Mouse (Mus musculus) midbrain, embryonic 14.5 days (tissue): ENCODE results near the gene Hoxd11. TPM values are rescaled to one million over a fixed set of nuclear protein-coding genes. Genes with fewer than 3 reads are reported as not detected.

Source experiments
- ATAC-seq: fragments of 200-750 bp; cut with Nextera tagmentation; 2 replicates; pipeline ENCODE4 v1.8.0; 2017; ENCODE audit warnings: moderate number of reproducible peaks, moderate library complexity; ENCODE audit not compliant: low FRiP score, low TSS enrichment
- DNase-seq: peaks from one replicate; pipeline ENCODE4 v3.0.0-alpha.2; 2015
- H3K27ac ChIP-seq: fragments of 300-500 bp; sonication (generic); replicated peaks from 2 replicates; pipeline ENCODE4 v1.5.1; 2014; ENCODE audit warnings: mild to moderate bottlenecking, low read depth, low read length, moderate library complexity
- H3K27me3 ChIP-seq: fragments of 300-500 bp; sonication (generic); 2 replicates; pipeline ENCODE4 v1.6.1; 2014; ENCODE audit warnings: low read length, control low read depth, mixed read lengths; ENCODE audit not compliant: control insufficient read depth, insufficient read depth
- H3K36me3 ChIP-seq: fragments of 300-500 bp; sonication (generic); 2 replicates; pipeline ENCODE4 v1.6.1; 2014; ENCODE audit warnings: low read length, control low read depth; ENCODE audit not compliant: control insufficient read depth, insufficient read depth
- H3K4me1 ChIP-seq: fragments of 300-500 bp; sonication (generic); 2 replicates; pipeline ENCODE4 v1.6.1; 2014; ENCODE audit warnings: mild to moderate bottlenecking, antibody characterized with exemption, low read length, control low read depth; ENCODE audit not compliant: control insufficient read depth, insufficient read depth
- H3K4me2 ChIP-seq: fragments of 300-500 bp; sonication (generic); 2 replicates; pipeline ENCODE4 v1.6.1; 2014; ENCODE audit warnings: mild to moderate bottlenecking, low read length, moderate library complexity
- H3K4me3 ChIP-seq: fragments of 300-500 bp; sonication (generic); replicated peaks from 2 replicates; pipeline ENCODE4 v1.5.1; 2014; ENCODE audit warnings: low read depth, low read length
- H3K9ac ChIP-seq: fragments of 300-500 bp; sonication (generic); replicated peaks from 2 replicates; pipeline ENCODE4 v1.6.1; 2014; ENCODE audit warnings: mild to moderate bottlenecking, low read length, moderate library complexity
- H3K9me3 ChIP-seq: fragments of 300-500 bp; sonication (generic); 2 replicates; pipeline ENCODE4 v1.6.1; 2016; ENCODE audit warnings: low read length, control low read depth, mixed read lengths; ENCODE audit not compliant: control insufficient read depth
- WGBS: fragments of 180-500 bp; shearing (Covaris S2); extraction: QIAGEN DNeasy Blood & Tissue Kit; methylation state at CpG from one replicate; pipeline ENCODE4 v1.1.7; 2014; 5-methylcytosine and 5-hydroxymethylcytosine counted together
- polyA plus RNA-seq: library from polyadenylated mRNA; unstranded; fragments of >200 nt; fragmentation: Nextera tagmentation; extraction: Ambion mirVana; gene quantifications from 2 replicates; pipeline ENCODE4 v1.2.1, GENCODE M21; 2014

The Hoxd11 gene
- polyA plus RNA-seq, 1 experiment from 2014 or later, result not detected

- ATAC-seq, result no peak
Observed at GRCm38 (mm10) chr2:74655420-74655781, 24.0 kb upstream of the Hoxd11 start.

DNA sequence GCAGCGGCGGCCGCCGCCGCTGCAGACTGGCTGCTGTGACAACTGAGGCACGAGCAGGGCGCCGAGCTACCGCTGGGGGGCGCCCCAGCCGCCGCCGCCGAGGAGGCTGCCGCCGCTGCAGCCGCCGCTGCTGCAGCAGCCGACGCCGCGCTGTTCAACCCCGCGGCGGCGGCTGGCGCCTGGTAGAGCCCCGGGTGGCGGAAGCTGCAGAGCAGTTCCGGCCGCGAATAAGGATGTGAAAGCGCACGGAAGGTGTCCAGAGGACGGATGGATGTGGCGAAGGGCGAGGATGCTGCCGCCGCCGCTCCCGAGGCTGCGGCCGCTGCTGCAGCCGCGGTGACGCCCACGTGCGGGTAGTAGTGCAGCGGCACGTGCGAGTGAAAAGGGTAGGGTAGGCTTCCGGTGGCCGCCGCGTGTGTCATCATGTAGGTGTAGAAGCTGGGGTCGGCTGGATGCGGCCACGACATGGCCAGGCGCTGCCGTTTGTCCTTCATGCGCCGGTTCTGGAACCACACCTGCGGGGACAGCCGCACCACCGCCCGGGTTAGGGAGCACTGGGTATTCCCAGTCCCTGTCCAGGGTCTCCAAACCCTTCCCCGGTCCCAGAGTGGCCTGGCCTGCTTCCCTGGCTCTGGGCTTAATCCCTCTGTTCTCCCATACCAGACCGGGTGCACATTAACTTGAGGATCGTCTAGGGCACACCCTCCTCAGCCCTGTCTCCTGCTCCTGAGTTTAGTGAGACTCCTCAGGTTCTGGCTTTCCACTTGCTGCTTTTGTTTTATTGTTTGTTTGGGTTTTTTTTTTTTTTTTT lies 23.3 kb upstream of the Hoxd11 start:
- peak overlapping the region; percentile 39; the same call in 1 of the 2 replicates for H3K9ac ChIP-seq
- ATAC-seq (no peak; the same call in 1 of the 2 replicates), DNase-seq (peak; percentile 74)
- H3K27ac ChIP-seq, result peak overlapping the region; percentile 60
- H3K4me2 ChIP-seq, result peak overlapping the region; percentile 51
- no peaks in the 10 kb centered on the region for H3K36me3 ChIP-seq
- H3K27me3 ChIP-seq, result peaks cover 82% of the 10 kb centered on the region
- H3K4me1 ChIP-seq, result 0 out of 2 replicates have a peak, but pooled peaks cover 3% of the 10 kb centered on the region
- under 1% methylated on average over 68 of the region's 69 CpGs for WGBS
- H3K9me3 ChIP-seq, result no peaks in the 10 kb centered on the region
- H3K4me3 ChIP-seq, result peak overlapping the region; percentile 32

More at GRCm38 (mm10) chr2:74655420-74655781, 24.0 kb upstream of the Hoxd11 start:
- Histone ChIP-seq H3K4me3 (peak overlapping the region; percentile 32), H3K9me3 (no peaks in the 10 kb centered on the region), H3K27me3 (peaks cover 82% of the 10 kb centered on the region), H3K4me1 (0 out of 2 replicates have a peak, but pooled peaks cover 3% of the 10 kb centered on the region), H3K27ac (peak overlapping the region; percentile 60), H3K36me3 (no peaks in the 10 kb centered on the region), H3K4me2 (peak overlapping the region; percentile 51), H3K9ac (peak overlapping the region; percentile 39; the same call in 1 of the 2 replicates)
- peak; percentile 55 for DNase-seq
- WGBS, result 0% methylated on average over 39 of the region's 47 CpGs

GRCm38 (mm10) chr2:74656632-74657021 lies 22.7 kb upstream of the Hoxd11 start:
- Histone ChIP-seq H3K9ac (no peak overlapping the region), H3K36me3 (no peaks in the 10 kb centered on the region)

DNA sequence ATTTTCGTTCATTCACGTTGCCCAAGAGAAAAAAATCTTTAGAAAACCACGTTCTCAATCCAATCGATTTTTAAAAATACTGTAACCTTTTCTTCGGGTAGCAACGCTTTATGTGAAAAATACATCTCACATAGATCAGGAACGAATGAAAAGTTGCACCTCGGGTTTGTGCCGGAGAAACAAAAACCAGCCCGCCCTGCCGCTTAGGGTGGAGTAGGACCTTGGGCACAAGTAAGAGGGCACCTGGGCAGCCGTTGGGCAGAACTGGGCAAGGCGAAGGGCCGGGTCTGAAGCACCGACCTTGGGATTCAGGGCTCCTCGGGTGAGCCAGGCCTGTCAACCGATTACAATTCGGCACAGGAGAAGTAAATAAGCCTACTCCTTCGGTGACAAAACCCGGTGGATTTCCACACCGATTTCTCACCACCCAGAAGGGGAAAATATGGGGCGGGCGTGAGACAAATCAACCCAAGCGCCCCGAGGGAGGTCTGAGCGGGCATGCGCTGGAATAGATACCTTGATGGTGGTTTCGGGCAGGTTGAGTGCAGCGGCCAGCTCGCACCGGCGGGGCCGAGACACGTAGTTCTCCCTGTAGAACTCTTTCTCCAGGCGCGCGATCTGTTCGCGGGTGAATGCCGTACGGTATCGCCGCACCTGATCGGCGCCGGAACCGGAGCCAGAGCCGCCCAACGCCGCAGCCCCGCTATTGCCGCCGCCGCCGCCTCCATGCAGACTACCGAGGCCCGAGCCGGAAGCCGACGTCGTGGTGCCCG lies 21.9 kb upstream of the Hoxd11 start:
- H3K4me3 ChIP-seq, result peak overlapping the region; percentile 22
- peaks cover 3% of the 10 kb centered on the region; the same call in 1 of the 2 replicates for H3K4me1 ChIP-seq
- H3K36me3 ChIP-seq, result no peaks in the 10 kb centered on the region
- peaks cover 85% of the 10 kb centered on the region for H3K27me3 ChIP-seq
- peak overlapping the region; percentile 37; the same call in 1 of the 2 replicates for H3K9ac ChIP-seq
- ATAC-seq (no peak), DNase-seq (peak; percentile 54)
- no peaks in the 10 kb centered on the region for H3K9me3 ChIP-seq
- peak overlapping the region; percentile 3; the same call in 1 of the 2 replicates for H3K4me2 ChIP-seq
- H3K27ac ChIP-seq, result peak overlapping the region; percentile 67
- 3% methylated on average over 62 of the region's 62 CpGs for whole genome bisulfite sequencing

More at GRCm38 (mm10) chr2:74656632-74657021, 22.7 kb upstream of the Hoxd11 start:
- no peak overlapping the region; the same call in 1 of the 2 replicates for H3K4me3 ChIP-seq
- H3K9me3 ChIP-seq, result no peaks in the 10 kb centered on the region
- DNase-seq (peak; percentile 56), ATAC-seq (no peak)
- 1% methylated on average over 4 of the region's 4 CpGs for WGBS
- no peak overlapping the region; the same call in 1 of the 2 replicates for H3K4me2 ChIP-seq
- peaks cover 84% of the 10 kb centered on the region for H3K27me3 ChIP-seq
- no peak overlapping the region; the same call in 1 of the 2 replicates for H3K27ac ChIP-seq
- H3K4me1 ChIP-seq, result peaks cover 3% of the 10 kb centered on the region; the same call in 1 of the 2 replicates

DNA sequence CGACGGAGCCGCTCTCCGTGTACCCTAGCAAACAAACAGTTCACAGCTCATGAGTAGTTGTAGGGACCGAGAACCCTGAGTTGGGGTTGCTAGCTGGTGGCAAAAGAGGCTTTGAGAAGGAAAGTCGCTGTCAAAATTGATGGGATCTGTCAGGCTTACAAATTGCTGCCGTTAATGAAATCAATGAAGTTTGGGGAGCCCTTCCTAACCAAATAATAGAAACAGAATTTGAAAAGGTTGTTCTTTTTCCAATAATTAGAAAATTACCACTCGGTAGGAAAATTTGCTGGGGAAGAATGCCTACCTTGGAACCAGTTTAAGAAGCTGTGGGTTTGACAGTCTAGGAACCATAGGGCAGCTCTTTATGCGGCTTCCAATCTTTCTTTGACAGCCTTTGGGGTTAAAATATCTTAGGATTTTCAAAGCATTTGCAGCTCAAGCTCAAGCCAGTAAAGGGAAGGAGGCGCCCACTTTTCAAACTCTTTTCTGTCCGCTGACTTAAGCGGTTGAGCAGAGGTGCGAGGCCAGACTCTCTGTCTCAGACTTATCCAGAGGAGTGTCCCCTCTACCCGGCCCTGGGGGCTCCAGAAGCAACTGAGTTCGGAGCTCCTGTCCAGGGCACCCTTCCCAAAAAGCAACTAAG lies 21.2 kb upstream of the Hoxd11 start:
- 3% methylated on average over 15 of the region's 15 CpGs for WGBS
- peak overlapping the region; percentile 22 for H3K4me3 ChIP-seq
- H3K36me3 ChIP-seq, result no peaks in the 10 kb centered on the region
- no peaks in the 10 kb centered on the region for H3K9me3 ChIP-seq
- no peak for ATAC-seq
- peak; percentile 51 for DNase-seq
- peak overlapping the region; percentile 37; the same call in 1 of the 2 replicates for H3K9ac ChIP-seq
- H3K4me2 ChIP-seq, result no peak overlapping the region
- peak overlapping the region; percentile 67 for H3K27ac ChIP-seq
- H3K4me1 ChIP-seq, result peaks cover 3% of the 10 kb centered on the region; the same call in 1 of the 2 replicates
- H3K27me3 ChIP-seq, result peaks cover 89% of the 10 kb centered on the region

DNA sequence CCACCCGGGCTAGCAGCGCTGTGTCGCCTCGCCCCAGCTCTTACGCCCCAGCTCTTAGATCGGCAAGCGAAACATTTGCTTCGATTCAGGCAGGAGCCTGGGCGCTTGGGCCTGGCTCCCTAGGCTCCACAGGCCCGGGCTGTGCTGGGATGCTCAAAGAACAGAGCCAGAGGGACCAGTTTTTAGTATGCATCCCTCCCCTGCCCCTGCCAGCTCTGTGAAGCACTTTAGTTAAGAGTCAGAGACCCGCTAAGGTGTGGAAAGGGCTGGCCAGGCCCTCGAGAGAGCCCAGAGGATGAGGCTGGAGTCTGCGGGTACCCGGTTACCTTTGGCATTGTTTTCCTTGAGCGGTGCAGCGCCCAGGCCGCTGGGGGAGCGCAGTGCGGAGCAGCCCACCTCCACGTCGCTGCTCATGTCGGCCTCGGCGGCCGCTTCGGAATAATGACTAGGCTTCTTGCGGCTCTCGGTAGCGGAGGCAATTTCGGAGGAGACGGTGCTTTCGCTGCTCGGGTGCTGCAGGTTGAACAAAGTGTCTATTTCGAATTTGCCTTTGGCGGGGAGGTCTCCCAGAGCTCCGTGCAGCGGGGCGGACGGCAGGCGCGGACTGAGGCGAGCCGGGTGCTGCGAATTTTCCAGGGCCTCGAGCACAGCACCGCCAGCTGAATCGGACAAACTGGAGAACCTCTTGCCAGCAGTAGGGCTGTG lies 20.5 kb upstream of the Hoxd11 start:
- under 1% methylated on average over 47 of the region's 47 CpGs for WGBS
- Histone ChIP-seq H3K4me1 (peaks cover 3% of the 10 kb centered on the region; the same call in 1 of the 2 replicates), H3K36me3 (no peaks in the 10 kb centered on the region), H3K27me3 (peaks cover 94% of the 10 kb centered on the region), H3K4me2 (peak overlapping the region; percentile 12; the same call in 1 of the 2 replicates), H3K9me3 (no peaks in the 10 kb centered on the region), H3K9ac (peak overlapping the region; percentile 37; the same call in 1 of the 2 replicates), H3K27ac (peak overlapping the region; percentile 67), H3K4me3 (peak overlapping the region; percentile 22)
- DNase-seq (peak; percentile 62), ATAC-seq (no peak)

DNA sequence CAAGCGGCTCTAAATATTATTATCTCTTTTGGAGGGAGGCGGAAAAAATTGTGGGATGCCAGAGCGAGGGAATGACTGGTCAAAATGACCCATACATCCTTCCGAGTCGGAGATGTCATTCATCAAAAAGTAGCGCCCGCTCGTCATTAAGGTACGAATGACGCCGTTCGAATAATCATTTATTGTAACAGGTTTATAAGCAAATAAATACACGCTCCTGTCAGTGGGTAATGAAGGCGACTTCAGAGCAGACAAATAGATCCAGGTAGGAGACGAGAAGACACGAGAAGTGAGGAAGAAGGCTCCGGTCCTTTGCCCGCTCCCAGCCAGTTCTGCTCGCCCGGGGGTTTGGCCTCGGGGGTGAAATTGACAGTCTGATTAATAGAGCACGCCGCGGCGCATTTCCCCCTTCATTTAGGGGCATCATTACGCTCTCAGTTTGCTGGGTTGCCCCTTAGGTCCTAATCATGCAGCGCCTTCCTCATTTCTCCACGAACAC lies 19.8 kb upstream of the Hoxd11 start, which contains the start of gene Evx2:
TSS of gene Evx2 (minus strand) at position 51 of the 499 bp plus-strand sequence.
- WGBS, result 1% methylated on average over 28 of the region's 28 CpGs
- DNase-seq (peak; percentile 38), ATAC-seq (no peak)
- Histone ChIP-seq H3K27me3 (peaks cover 94% of the 10 kb centered on the region), H3K4me3 (peak within 1 kb of the TSS; percentile 22), H3K9me3 (no peaks in the 10 kb centered on the region), H3K9ac (peak within 1 kb of the TSS; percentile 37; the same call in 1 of the 2 replicates), H3K36me3 (no peaks in the 10 kb centered on the region), H3K27ac (peak within 1 kb of the TSS; percentile 67), H3K4me1 (peaks cover 3% of the 10 kb centered on the region; the same call in 1 of the 2 replicates), H3K4me2 (peak within 1 kb of the TSS; percentile 12; the same call in 1 of the 2 replicates)
